Mouse (Mus musculus) bone marrow, adult 2 months (tissue): Measurements from ENCODE around the gene Hoxd9.

Experiments
- CTCF ChIP-seq: fragments of 200-500 bp; IDR thresholded peaks from 2 replicates; pipeline ENCODE4 v1.5.1; 2011; ENCODE audit warnings: low read length, control low read depth; ENCODE audit not compliant: control insufficient read depth, insufficient read depth
- POLR2A ChIP-seq: fragments of 200-500 bp; IDR thresholded peaks from 2 replicates; pipeline ENCODE4 v1.6.1; 2011; ENCODE audit warnings: low read depth, mild to moderate bottlenecking, control low read depth, low read length, borderline replicate concordance; ENCODE audit not compliant: control insufficient read depth

- TF ChIP-seq POLR2A (no peak), CTCF (no peak)
These were observed 37.7 kb downstream of the Hoxd9 start for GRCm38 (mm10) chr2:74734996-74735811.
